7 mouse cellular contexts compared by ENCODE assay signal in genomic region chr7:27933050-27933799, GRCm38 (mm10). TPM values are rescaled to one million over a fixed set of nuclear protein-coding genes. Genes with fewer than 3 reads are reported as not detected.
DNase-seq lines count a peak whose midpoint lies in the region; ATAC-seq and TF ChIP-seq lines count a peak whose summit lies in the region.

No protein-coding gene starts in this region.

- H3K9ac ChIP-seq in forebrain, embryonic 15.5 days (replicated peaks): no peak overlapping the region
- H3K9ac ChIP-seq in liver, embryonic 15.5 days: no peak overlapping the region

- H3K4me1 ChIP-seq in forebrain, embryonic 15.5 days: peaks cover 12% of the 10 kb centered on the region
- H3K4me1 ChIP-seq in liver, embryonic 15.5 days (replicated peaks): peaks cover 5% of the 10 kb centered on the region
- peaks cover 7% of the 10 kb centered on the region; the same call in 1 of the 2 replicates for H3K4me1 ChIP-seq in small intestine, adult 2 months (ENCODE audit: control insufficient read depth, insufficient read depth, insufficient read length, low read length)

- no peak for TF ChIP-seq CTCF in small intestine, adult 2 months (IDR thresholded peaks at IDR 0.05; ENCODE audit: extremely low read depth, insufficient read length, insufficient replicate concordance, low read depth, low read length)

- H3K36me3 ChIP-seq in forebrain, embryonic 15.5 days: no peaks in the 10 kb centered on the region
- no peaks in the 10 kb centered on the region for H3K36me3 ChIP-seq in liver, embryonic 15.5 days (replicated peaks)
- H3K36me3 ChIP-seq in small intestine, adult 2 months (ENCODE audit: control insufficient read depth, insufficient read depth, low read length): no peaks in the 10 kb centered on the region

- WGBS in forebrain, embryonic 15.5 days: 20% methylated on average over 7 of the region's 7 CpGs
- 14% methylated on average over 7 of the region's 7 CpGs for WGBS in liver, embryonic 15.5 days (ENCODE audit: insufficient replicate concordance)
- 16% methylated on average over 7 of the region's 7 CpGs for WGBS in small intestine, adult 2 months

- peak; percentile 82 for DNase-seq in 416B (ENCODE audit: low read depth)
- peak; percentile 90 for DNase-seq in CD4-positive helper T cell, adult 2 months (ENCODE audit: low read depth, low spot score)
- DNase-seq in cerebellum, adult 11 months: no peak
- no peak for DNase-seq in ovary, postnatal 36 days (ENCODE audit: low spot score)

- no peaks in the 10 kb centered on the region for H3K27me3 ChIP-seq in forebrain, embryonic 15.5 days
- H3K27me3 ChIP-seq in liver, embryonic 15.5 days: no peaks in the 10 kb centered on the region
- no peaks in the 10 kb centered on the region for H3K27me3 ChIP-seq in small intestine, adult 2 months (ENCODE audit: control insufficient read depth, insufficient read depth, low read length)

- H3K4me3 ChIP-seq in forebrain, embryonic 15.5 days: no peak overlapping the region
- no peak overlapping the region for H3K4me3 ChIP-seq in liver, embryonic 15.5 days (replicated peaks)
- H3K4me3 ChIP-seq in small intestine, adult 2 months (ENCODE audit: low read depth, low read length): no peak overlapping the region

- H3K9me3 ChIP-seq in forebrain, embryonic 15.5 days: no peaks in the 10 kb centered on the region
- H3K9me3 ChIP-seq in liver, embryonic 15.5 days (replicated peaks): no peaks in the 10 kb centered on the region

- no peak for ATAC-seq in forebrain, embryonic 15.5 days (replicated peaks)
- no peak for ATAC-seq in liver, embryonic 15.5 days (ENCODE audit: insufficient read depth)

- no peak overlapping the region for H3K27ac ChIP-seq in forebrain, embryonic 15.5 days (replicated peaks)
- no peak overlapping the region for H3K27ac ChIP-seq in liver, embryonic 15.5 days (replicated peaks)
- peak overlapping the region; percentile 32; the same call in 1 of the 2 replicates for H3K27ac ChIP-seq in small intestine, adult 2 months (ENCODE audit: insufficient read depth, low read depth, low read length)

- no peak for TF ChIP-seq POLR2A in small intestine, adult 2 months (IDR thresholded peaks at IDR 0.05; ENCODE audit: low read depth, low read length)

- H3K4me2 ChIP-seq in forebrain, embryonic 15.5 days (replicated peaks): 0 out of 2 replicates have a peak overlapping the region, but pooled peaks have one; percentile 11
- H3K4me2 ChIP-seq in liver, embryonic 15.5 days: peak overlapping the region; percentile 45

RNA-seq across cellular contexts. Expression of gene Zfp974, which starts 4.0 kb away (rescaled TPM):
- 17.4 and 18.0 TPM in 2 replicates for polyA plus RNA-seq in forebrain, embryonic 15.5 days (2015; fragmentation: Nextera tagmentation; extraction: Ambion mirVana)
- polyA plus RNA-seq in liver, embryonic 15.5 days (2015; fragmentation: Nextera tagmentation; extraction: Ambion mirVana): 1.1 TPM in 2 replicates
- 0.39 and 0.48 TPM in 2 replicates for polyA plus RNA-seq in small intestine, adult 2 months (2012; rRNA removed)

RNA-seq across cellular contexts. Expression of gene Zfp780b, which starts 45.7 kb away (rescaled TPM):
- polyA plus RNA-seq in forebrain, embryonic 15.5 days (2015; fragmentation: Nextera tagmentation; extraction: Ambion mirVana): 33.5 and 33.8 TPM in 2 replicates
- 4.4 and 5.3 TPM in 2 replicates for polyA plus RNA-seq in liver, embryonic 15.5 days (2015; fragmentation: Nextera tagmentation; extraction: Ambion mirVana)
- 0.22 and 0.62 TPM in 2 replicates for polyA plus RNA-seq in small intestine, adult 2 months (2012; rRNA removed)

Comparison
In these comparisons a context has a peak if more than half of its experiments do, and no peak if none do; other contexts are left out.
1. DNase-seq: peak in 416B (single experiment) and CD4-positive helper T cell, adult 2 months (single experiment); none in cerebellum, adult 11 months (single experiment) and ovary, postnatal 36 days (single experiment).